Mouse (Mus musculus) cerebellum, postnatal 4 days (tissue): ENCODE measurements around the gene Fam214a.
"Not testable (repeated sequence)": the region's sequence is repeated elsewhere in the genome, so short reads cannot be mapped to it uniquely, and the experiment has no call there.

Experiments used
- DNase-seq, 2 experiments: peaks; one replicate each; pipeline ENCODE4 v3.0.0; 2022; ENCODE audit warnings: low spot score in 2 of 2, mixed read lengths in 1 of 2

Gene Fam214a

DNA sequence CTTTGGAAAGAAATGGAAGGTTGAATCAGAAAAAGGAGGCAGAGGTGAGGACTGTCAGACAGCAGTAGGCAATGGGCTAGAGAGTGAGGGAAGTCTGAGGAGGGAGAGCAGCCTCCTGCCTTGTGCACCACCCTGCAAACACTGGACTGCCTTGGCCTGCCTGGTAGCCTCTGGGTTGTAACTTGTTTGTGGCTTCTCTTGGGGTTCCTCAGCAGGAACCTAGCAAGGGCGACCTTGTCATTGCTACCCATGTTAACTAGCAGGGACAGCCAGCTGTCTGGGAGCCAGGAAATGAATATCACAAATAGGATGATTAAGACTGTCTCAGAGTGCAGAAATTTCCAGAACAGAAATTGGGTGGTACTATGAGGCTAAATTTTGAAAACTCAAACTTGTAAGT, 27.2 kb downstream of the Fam214a start:
- no peak for DNase-seq

DNA sequence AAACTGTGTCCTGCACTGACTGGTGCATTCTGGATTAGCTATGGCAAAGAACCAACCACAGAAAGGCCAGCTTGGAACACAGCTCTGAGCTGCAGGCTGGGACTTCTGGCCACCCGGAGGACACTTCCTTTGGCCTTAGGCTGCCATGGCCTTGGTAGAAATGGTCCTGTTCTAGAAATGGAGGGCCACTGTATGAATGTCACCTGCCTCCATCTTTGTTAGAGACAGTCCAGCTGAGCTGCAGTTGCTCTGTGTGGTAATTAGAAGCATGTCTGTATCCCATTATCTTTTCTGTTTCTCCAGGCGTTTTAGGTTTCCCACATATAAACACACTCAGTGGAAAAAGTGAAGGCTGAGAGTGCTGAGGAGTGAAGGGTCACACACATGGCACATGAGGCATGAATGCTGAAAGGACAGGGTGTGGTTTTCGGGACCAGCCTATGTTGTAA, 29.0 kb downstream of the Fam214a start:
- no peak for DNase-seq

DNA sequence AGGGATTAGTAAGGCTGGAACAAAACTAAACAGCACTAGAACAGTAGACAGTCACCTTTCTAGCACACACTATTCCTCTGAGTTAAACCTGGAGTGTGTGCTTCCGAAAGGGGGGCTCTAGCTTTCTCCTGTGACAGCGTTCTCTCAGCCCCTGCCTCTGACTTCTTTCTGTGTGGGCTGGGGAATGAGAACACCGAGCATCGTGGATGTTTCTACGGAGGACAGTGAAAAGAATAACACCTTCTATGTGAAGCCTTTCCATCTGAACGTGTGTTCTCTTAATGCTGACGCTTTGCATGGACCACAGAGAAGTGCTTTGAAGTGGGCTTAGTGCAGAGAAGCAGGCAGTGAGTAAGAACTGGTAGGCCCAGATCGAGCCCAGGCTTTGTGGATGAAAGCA, 29.5 kb downstream of the Fam214a start:
- DNase-seq, result no peak

DNA sequence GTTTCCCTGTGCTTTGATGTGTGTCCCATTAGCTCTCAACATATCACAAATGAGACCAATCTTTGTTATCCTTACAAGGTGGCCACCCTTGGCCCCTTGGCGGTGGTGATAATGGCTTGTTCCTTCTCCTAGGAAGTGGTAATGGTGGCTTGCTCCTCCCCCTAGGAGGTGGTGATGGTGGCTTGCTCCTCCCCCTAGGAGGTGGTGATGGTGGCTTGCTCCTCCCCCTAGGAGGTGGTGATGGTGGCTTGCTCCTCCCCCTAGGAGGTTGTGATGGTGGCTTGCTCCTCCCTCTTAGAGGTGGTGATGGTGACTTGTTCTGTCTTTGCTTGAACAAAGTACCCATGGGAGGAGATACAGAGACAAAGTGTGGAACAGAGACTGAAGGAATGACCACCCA, 30.0 kb downstream of the Fam214a start:
- not testable (repeated sequence) for DNase-seq

DNA sequence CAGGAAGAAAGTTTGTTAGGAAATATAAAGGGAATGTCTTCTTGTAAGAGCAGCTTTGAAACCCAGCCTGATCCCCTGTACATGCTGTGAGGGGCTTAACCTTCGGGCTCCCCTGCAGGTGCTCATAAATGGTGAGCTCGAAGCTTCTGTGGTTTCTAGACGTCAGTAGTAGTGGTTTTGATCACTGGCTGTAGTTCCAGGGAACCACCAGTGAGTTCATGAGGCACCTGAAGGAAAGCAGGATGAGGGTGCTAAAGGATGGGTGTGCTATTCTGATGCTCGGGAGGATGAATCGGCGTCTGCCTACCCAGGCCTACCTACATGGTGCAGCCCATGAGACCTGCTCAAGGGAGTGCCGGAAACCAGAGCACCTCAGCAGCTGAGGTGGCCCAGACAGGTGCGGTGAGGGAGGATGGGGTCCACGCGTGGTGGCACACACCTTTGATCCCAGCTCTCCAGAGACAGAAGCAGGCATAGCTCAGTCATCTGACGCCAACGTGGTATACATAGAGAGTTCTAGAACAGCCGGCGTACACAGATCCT, 32.6 kb downstream of the Fam214a start:
- no peak for DNase-seq

DNA sequence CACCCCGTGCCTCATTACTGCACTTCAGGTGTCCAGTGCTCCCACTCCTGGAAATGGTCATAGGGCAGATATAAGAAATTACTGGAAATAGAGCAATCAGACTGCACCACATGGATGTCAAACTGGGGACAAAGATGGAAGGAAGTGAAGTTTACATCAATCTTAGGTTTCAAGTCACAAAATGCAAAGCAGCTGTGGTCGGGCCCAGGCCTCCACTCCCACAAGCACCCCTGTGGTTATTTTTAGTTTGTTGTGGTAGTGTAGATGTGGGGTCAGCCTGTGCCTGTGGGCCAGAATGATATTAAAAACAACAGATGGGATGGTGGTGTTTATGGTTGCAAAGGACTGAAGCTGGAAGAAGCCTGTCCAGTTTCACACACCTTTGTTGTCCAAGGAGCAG, 33.1 kb downstream of the Fam214a start:
- no peak for DNase-seq

DNA sequence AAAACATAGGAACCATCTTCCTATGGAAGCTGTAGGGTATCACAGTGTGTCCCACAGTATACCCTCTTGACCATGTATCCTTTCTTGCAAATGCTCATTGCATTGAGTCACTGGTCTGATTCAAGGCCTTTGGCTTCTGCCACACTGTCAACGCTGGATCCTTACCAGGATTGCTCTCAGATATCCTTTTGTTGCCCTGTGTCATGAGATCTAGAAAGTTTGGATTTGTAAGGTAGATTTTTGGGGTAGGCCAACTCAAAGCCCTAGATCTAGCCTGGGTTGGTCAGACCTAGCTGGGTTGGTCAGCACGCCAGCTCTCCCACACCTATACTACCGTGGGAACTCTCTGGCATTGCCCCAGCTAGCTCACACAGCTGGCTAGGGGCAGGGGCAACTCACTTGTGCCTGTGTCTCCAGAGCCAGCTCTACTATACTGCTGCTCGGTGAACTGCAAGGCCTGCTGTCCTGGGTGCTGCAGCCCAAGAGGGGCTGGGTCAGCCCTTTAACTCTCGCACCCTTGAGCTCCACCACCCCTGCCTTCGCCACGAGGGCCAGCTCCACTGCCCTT, 36.3 kb downstream of the Fam214a start:
- no peak for DNase-seq

DNA sequence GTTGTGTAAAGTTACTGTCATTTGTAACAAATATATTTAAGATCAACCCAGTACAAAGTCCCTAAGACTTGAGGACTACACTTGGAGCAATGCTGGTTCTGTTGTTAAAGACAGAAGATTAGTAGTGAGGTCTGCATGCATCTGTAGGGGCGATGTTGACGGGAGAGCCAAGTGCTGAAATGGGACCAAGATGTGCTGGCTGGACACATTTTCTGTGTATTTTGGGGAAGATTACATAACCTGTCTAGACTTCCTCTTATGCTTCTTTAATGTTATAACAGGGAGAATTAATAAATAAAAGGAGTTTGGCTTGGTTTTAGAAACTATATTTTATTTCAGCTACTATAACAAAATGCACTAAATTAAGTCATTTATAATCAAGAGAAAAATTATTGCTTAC, 37.3 kb downstream of the Fam214a start:
- DNase-seq, result no peak

DNA sequence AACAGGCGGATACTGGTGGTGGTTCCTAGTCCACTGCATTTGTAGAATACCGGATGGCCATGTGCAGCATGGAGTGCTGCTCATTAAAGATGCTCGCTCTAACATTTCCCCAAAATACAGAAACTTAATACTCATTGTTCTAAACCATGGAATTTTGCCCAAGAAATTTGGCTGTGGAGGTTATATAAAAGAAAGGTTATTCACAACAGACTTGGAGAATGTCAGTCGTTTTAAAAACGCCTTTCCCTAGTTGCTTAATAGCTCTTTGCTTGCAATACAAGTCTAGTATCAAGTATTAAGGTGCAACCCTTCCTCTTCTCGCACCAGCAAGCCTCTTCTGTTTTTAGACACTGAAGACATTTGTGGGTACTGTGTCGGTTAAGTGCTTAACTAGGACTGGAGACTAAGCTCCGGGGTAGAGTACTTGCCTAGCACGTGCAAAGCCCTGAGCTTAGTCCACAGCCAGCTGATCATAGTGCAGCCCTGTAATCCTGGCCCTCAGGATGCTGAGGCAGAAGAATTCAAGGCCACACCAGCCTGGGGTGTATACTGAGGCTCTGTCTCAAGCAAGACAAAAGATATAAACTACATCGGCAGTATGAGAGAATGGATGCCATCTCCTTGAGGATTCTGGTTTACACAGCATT, 42.0 kb downstream of the Fam214a start:
- no peak for DNase-seq

DNA sequence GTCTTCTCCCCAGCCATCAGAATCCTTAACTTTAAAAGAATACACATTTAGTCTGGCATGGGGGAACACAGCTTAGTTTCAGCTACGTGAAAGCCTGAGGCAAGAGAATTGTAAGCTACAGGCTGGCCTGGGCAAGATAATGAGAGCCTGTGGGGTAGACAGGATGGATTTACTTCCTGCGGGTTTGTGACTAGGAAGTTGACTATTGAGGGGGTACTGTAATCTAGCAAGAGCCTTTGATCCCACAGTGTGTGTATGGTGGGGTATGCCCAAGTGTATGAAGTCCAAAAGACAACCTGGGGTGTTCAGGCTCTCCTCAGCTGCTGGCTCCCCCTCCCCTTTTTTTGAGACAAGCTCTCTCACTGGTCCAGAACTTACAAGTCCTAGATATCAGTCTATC, 43.7 kb downstream of the Fam214a start:
- DNase-seq, result no peak

DNA sequence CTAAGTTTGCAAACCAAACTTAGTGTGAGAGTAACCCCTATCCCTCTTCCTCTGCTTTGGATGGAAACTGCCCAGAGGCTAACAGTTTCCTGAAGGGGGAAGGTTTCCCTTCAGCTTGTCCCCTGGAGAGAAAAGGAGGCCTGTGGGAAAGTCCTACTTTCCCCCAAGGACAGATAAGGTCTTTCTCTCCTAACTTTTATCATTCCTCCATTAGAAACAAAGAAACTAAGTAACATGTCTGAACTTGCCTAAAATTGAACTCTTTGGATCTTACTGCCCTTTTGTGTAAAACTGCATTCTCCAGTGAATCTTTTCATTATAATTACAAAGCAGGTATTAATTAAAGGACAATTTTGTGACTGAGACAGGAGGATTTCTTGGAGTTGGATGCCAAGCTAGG, 45.3 kb downstream of the Fam214a start:
- DNase-seq, result no peak

DNA sequence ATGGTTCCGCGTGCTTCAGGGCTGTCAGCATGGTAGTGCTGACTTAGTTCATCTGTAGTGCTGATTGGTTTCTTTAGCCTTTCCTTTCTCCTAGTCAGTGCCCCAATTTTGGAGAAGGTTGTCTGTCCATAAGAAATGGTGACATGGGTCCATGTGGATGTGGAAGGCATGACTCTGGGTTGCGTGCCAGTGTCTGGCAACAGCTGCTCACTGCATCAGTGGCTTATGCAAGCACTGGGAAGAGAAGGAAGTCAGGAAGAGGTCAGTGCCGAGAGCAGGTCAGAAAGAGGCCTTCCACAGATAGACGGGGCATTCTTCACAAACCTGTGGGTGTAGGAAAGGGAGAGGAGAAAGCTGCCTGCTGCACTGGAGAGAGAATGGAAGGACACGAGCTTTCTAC, 48.3 kb downstream of the Fam214a start:
- DNase-seq, result no peak

DNA sequence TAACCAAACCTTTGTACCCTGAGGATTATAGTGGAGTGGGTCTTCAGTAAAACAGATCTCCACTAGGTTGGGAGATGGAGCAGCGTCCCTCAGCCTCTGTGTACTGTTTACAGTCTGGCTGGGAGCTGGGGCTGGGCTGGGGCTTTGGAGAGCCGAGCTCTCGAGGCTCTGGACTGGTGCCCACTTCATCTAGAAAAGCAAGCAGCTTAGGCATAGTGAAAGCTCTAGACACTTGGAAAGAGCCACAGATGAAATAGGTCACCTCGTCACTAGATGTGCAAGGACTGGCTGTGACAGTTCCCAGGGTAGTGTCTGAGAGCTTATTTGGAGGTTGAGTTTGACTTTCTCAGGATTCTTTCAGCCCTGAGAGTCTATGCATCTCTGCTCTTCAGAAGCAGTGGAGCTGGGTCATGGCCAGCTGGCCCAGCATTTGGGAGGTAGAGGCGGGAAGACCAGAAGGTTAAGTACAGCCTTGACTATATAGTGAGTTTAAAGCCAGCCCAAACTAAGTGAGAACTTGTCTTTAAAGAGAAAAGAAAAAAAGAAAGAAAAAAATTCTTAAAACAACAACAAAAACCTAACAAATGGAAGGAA, 49.0 kb downstream of the Fam214a start:
- peak in 1 of 2 experiments; percentile 18 for DNase-seq

DNA sequence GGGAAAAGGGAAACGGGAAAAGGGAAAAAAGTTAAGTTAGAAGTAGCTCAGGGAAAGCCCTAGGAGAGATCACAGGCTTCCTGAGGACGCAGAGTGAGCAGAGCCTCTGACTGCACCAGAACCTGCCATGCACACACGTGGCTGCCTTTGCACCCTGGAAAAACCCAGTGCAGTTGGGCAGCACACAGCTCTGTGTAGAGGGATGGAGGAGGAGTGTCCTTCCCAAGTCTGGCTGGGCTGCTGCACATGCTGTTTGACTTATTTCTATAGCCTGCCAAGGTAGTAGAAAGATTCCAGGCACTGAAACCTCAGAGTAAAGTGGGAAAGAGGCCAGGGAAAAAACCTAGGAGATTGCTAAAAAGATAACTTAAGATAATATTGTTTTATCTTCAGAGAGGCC, 49.6 kb downstream of the Fam214a start:
- no peak for DNase-seq

DNA sequence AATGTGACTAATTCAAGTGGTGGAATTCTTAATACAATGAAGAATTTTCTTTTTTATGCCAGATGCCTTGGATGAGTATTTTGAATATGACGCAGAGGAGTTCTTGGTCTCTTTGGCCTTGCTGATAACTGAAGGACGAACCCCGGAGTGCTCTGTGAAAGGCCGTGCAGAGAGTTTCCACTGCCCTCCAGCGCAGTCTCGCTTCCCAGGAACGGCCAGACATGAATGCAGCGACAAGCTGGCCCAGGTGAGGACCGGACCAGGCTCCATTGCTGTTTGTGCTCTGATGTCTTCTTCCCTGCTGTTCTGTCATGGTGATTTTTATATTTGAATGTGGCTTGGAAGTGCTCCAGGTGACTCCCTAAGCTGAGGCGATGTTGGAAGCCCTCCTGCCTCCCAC, 51.5 kb downstream of the Fam214a start:
- DNase-seq, result no peak

DNA sequence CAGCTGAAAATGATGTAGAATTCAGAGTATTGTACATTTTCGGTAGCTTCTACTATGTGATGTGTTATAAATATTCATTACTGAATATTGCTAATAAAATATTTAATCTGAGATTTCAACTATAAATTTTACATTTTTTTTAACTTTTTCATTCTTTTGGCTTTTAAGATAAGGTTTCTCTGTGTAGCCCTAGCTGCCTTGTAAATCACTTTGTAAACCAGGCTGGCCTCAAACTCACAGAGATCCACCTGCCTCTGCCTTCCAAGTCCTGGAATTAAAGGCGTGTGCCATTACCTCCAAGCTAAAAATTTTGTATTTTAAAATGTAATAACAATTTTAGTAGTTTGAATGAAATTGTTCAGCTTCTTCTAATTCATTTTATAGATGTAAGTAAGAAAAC, 63.9 kb downstream of the Fam214a start:
- no peak for DNase-seq

DNA sequence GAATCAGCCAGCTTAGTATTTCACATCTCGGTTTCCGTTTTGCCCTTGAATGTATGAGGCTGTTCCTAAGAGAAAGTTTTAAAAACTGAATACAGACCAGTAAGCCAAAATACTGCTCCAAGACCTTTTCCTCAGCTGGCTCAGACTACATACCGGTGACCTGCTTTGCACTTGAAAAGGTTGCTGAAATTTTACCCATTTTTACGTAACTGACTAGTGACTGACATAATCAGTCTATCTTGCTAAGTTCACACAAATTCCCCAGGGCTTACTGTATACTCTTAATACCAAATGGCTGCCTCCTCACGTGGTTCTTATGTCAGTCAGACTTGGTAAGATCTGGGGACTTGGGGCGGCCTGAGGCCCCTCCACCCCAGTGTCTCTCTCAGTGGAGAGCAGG, 66.5 kb downstream of the Fam214a start:
- no peak for DNase-seq

DNA sequence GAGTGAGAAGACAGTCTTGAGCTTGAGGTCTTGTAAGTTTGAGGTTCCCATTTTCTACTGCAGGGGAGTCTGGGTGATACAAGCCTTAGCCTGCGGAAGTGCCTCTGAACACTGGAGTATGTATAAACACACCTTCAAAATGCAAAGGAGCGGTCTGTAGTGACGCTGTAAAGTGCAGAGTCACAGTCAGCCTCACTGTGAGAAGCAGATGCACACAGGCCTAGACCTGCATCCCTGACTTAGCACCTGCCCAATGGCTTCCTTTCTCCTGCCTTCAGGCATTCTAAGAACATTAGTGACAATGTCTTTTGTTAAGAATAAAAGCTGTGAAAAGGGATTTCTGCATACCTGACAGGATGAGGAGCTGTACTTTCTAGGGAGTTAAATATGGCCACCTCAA, 66.9 kb downstream of the Fam214a start:
- DNase-seq, result no peak

DNA sequence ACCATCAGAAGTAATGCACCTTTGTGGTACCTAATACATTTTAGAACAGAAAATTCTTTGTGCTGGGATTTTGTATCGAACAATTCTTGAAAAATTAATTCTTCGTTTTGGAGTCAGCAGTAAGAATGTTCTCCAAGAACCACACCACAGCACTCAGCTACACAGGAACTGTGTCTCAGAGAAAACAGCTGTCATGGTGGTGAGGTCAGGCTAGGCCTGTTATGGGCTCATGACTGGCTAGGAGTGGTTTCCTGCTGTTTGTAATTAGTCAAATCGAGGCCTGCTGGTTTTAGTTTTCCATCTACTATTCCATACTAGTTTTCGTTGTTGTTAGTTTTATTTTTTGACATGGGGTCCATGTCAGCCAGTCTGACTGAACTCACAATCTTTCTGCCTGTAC, 67.9 kb downstream of the Fam214a start:
- no peak for DNase-seq

DNA sequence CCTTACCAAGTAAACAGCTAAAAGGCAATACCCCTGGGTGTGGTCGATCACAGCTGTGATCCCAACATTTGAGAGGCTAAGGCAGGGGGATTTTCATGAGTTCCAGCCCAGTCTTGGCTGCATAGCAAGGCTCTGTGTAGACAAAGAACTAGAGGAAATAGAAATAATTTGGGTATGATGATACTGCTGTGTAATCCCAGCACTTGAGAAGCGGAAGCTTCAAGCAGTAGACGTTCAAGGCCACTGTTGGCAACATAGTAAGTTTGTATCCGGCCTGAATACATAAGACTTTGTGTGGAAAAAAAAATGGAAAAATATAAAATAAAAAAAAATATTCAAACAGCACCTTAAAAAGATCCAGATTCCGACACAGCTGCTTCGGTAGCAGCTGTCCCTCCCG, 69.9 kb downstream of the Fam214a start:
- DNase-seq, result no peak

DNA sequence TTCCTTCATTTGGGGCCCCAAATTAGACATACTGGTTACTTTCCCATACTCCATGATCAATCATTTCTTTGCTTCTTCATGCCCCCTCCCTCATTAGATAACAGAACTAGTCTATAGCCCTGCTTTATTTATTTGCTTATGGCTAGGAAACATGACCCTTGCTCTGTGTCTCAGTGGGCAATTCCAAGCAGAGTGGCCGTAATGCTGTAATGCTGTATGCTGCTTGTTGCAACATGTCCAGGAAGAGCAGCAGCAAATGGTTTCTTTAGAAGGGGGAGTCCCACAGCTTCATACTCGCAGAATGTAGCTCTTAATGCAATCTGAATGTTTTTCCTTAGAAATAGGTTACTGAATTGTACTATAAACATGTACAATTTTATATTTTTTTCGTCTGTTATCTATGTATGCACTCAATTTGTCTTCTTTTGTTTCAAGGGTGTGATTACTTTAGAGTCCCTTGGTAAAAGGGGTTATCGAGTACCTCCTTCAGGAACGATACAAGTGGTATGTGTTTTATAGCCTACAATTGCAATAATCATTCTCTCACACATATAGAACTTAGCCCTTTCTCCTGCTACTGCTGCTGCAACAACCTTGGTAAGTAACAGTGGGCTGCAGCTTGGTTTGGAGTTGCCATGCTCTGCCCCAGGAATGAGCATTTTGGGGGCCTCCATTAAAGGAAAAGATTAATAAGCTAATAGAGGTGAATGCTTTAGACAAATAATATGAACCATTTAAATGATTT, 70.6 kb downstream of the Fam214a start:
- no peak for DNase-seq

DNA sequence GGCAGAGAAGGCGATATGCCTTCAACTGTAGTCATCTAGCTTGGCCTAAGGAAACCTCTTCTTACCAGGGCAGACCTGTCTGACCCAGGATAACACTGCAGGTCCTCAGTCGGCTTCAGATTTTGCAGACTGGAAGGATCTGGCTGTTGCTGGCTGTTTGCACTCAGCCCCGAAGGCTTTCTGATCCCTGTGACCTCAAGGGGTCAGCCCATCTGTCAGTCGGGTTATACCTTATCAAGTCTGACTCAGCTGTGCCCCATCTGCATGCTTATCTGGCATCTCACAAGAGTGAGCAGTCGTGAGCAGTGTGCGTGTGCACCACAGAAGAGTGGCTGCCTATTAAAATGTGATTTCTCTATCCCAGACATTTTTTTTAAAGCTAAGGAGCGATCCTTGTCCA, 71.4 kb downstream of the Fam214a start:
- DNase-seq, result no peak

DNA sequence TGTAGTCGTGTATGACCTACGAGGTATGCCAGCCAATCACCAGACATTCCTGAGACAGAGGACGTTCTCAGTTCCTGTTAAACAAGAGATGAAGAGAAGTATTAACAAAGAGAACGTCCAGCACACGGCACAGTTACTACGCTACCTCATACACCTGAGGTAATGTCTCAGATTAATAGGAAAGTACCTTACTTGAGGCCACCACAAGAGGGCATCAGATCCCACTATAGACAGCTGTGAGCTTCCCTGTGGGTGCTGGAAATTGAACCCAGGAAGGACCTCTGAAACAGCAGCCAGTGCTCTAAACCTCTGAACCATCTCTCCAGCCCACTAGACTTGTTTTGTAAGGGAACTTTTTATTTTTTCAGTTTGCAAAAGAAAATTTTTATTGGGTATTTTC, 73.0 kb downstream of the Fam214a start:
- no peak for DNase-seq
